Mouse (Mus musculus): ENCODE data around the gene Mrps26. TPM values are rescaled to one million over a fixed set of nuclear protein-coding genes. Genes with fewer than 3 reads are reported as not detected.
"Not testable (repeated sequence)": the region's sequence is repeated elsewhere in the genome, so short reads cannot be mapped to it uniquely, and the experiment has no call there.

Gene Mrps26
- polyA plus RNA-seq, 1 experiment: 86.9 TPM

DNA sequence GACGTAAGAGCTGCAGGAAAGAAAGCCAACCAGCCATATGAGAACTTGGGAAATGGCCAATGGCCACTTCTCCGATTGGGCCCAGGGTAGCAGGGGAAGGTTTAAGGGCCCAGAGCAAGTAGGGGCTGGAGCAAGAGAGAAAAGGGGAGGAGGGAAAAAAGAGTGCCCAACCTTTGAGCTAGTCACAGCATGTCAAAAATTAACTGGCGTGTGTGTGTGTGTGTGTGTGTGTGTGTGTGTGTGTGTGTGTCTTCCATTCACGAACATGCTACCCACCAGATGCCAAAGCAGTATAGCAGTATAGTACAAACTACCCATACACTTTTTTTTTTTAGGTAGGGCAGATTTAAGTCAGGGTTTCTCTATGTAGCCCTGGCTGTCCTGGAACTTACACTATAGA is 5.4 kb downstream of the Mrps26 start:
- TF ChIP-seq CTCF (IDR thresholded peaks at IDR 0.05; ENCODE audit: extremely low read depth, insufficient read depth, low read length): no peak
- TF ChIP-seq POLR2A (IDR thresholded peaks at IDR 0.05; ENCODE audit: extremely low read depth, insufficient read depth, low read length): no peak
- Histone ChIP-seq H3K4me1 (ENCODE audit: control insufficient read depth, insufficient read depth, low read length) (peaks cover 3% of the 10 kb centered on the region; the same call in 1 of the 2 replicates), H3K27ac (ENCODE audit: insufficient read depth, low read length) (no peak overlapping the region), H3K4me3 (ENCODE audit: insufficient read depth, low read length) (no peak overlapping the region)

DNA sequence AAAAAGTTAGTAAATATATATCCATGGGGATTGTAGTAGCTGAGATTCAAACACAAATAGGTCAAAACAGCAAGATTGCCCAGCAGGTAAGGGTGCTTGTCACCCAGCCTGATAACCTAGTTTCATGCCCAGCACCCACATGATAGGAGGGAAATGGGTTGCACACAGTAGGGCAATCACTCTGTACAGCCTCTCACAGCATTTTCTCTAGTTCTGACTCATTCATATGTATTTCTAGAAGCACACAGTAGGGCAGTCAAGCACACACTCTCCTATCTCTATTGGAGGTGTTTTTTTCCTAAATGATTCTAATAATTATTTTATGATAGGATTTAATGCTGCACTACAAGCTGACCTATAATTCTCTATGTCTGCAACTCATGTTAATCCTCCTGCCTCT is 6.4 kb downstream of the Mrps26 start:
- peaks cover 2% of the 10 kb centered on the region; the same call in 1 of the 2 replicates for H3K4me1 ChIP-seq (ENCODE audit: control insufficient read depth, insufficient read depth, low read length)
- no peak for TF ChIP-seq POLR2A (IDR thresholded peaks at IDR 0.05; ENCODE audit: extremely low read depth, insufficient read depth, low read length)
- no peak for TF ChIP-seq CTCF (IDR thresholded peaks at IDR 0.05; ENCODE audit: extremely low read depth, insufficient read depth, low read length)
- no peak overlapping the region for H3K4me3 ChIP-seq (ENCODE audit: insufficient read depth, low read length)
- H3K27ac ChIP-seq (ENCODE audit: insufficient read depth, low read length): no peak overlapping the region

DNA sequence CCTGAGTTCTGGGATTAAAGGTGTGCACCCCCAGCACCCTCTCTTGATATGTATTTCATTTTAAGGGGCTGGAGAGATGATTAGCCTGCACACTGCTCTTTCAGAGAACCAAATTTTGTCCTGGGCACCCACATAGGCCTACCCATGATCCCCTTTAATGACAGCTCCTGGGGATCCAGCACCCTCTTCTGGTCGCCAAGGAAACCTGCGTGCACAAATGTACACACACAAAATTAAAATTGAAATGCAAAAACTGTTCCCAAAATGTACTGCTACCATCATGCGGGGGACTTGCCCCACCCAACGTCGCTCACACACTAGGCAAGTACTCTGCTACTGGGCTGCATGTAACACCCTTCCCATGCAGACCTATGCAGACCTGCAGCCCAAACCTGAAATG is 11.4 kb downstream of the Mrps26 start:
- Histone ChIP-seq H3K4me1 (ENCODE audit: control insufficient read depth, insufficient read depth, low read length) (no peaks in the 10 kb centered on the region), H3K27ac (ENCODE audit: insufficient read depth, low read length) (no peak overlapping the region), H3K4me3 (ENCODE audit: insufficient read depth, low read length) (no peak overlapping the region)
- TF ChIP-seq POLR2A (IDR thresholded peaks at IDR 0.05; ENCODE audit: extremely low read depth, insufficient read depth, low read length) (no peak), CTCF (IDR thresholded peaks at IDR 0.05; ENCODE audit: extremely low read depth, insufficient read depth, low read length) (no peak)

DNA sequence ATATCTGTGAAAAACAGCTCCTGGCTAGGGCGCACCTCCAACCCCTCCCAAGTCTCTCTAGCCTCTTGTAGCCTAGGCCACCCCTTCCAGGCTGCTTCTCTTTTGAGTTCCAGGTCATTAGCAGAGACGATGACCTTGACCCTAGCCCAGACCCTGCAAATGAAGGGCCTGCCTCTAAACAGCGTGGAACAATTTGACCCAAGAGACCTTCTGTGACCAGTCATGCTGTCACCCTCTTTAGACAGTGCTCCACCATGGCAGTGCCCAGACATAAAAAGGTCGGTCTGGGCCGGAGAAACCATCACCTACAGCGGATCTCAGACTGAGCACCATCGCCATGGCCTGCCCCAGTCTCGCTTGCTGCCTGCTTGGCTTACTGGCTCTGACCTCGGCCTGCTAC is 12.3 kb downstream of the Mrps26 start, which contains the start of gene Oxt:
Oxt (plus strand) TSS at position 301 of the 400 bp plus-strand sequence.
- Histone ChIP-seq H3K27ac (ENCODE audit: insufficient read depth, low read length) (no peak within 1 kb of the TSS), H3K4me3 (ENCODE audit: insufficient read depth, low read length) (no peak within 1 kb of the TSS)
- TF ChIP-seq CTCF (IDR thresholded peaks at IDR 0.05; ENCODE audit: extremely low read depth, insufficient read depth, low read length): no peak
- no peak for TF ChIP-seq POLR2A (IDR thresholded peaks at IDR 0.05; ENCODE audit: extremely low read depth, insufficient read depth, low read length)

DNA sequence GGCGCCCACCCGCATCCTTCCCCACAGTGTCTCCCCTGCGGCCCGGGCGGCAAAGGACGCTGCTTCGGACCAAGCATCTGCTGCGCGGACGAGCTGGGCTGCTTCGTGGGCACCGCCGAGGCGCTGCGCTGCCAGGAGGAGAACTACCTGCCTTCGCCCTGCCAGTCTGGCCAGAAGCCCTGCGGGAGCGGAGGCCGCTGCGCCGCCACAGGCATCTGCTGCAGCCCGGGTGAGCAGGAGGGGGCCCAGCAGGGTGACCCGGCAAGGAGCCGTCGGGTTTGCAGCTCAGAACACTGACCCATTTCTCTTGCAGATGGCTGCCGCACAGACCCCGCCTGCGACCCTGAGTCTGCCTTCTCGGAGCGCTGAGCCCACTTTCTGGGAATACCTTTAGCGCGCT is 13.0 kb downstream of the Mrps26 start:
- not testable (repeated sequence) for H3K27ac ChIP-seq (ENCODE audit: insufficient read depth, low read length); H3K4me1 ChIP-seq (ENCODE audit: control insufficient read depth, insufficient read depth, low read length); H3K4me3 ChIP-seq (ENCODE audit: insufficient read depth, low read length)

More for the DNA sequence above, 12.3 kb downstream of the Mrps26 start, which contains the start of gene Oxt:
- H3K4me1 ChIP-seq (ENCODE audit: control insufficient read depth, insufficient read depth, low read length): no peaks in the 10 kb centered on the region

DNA sequence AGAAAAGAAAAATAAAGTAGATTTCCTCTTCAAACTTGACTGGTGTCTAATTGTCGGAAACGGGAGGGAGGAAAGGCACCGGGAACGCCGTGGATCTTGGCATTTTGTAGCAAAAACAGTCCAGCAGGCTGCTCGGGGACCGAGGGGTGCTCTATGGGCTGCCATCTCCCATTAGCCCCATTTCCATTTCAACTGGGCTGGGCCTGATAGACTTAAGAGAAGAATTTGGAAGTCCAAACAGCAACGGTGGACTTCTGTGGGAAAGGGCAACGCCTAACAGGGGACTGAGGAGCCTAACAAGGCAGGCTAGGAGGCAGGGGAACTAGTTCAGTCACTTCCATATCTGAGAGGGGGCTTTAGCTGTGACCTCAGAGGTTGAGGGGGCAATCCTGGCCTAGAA is 13.5 kb downstream of the Mrps26 start:
- no peak overlapping the region for H3K4me3 ChIP-seq (ENCODE audit: insufficient read depth, low read length)
- TF ChIP-seq CTCF (IDR thresholded peaks at IDR 0.05; ENCODE audit: extremely low read depth, insufficient read depth, low read length) (no peak), POLR2A (IDR thresholded peaks at IDR 0.05; ENCODE audit: extremely low read depth, insufficient read depth, low read length) (no peak)
- H3K4me1 ChIP-seq (ENCODE audit: control insufficient read depth, insufficient read depth, low read length): no peaks in the 10 kb centered on the region
- H3K27ac ChIP-seq (ENCODE audit: insufficient read depth, low read length): no peak overlapping the region

DNA sequence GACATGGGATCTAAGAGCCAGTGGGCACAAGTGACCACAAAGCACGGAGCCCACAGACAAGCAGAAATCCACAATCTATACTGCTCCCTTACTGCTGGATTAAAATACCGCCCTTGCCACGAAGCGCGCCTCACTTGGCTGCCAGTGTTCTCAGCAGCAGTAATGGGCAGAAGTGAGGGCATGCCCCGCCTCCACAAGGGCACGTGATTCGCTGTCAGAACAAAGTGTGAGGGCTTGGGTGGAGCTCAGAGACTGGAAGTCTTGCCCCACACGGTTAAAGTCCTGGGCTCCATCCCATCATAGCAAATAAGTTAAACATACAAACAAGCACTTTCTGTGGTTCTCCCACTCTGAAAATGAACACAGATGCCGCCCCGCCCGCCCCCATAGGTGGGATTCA is 14.1 kb downstream of the Mrps26 start:
- H3K4me1 ChIP-seq (ENCODE audit: control insufficient read depth, insufficient read depth, low read length): no peaks in the 10 kb centered on the region
- no peak for TF ChIP-seq CTCF (IDR thresholded peaks at IDR 0.05; ENCODE audit: extremely low read depth, insufficient read depth, low read length)
- no peak for TF ChIP-seq POLR2A (IDR thresholded peaks at IDR 0.05; ENCODE audit: extremely low read depth, insufficient read depth, low read length)
- no peak overlapping the region for H3K27ac ChIP-seq (ENCODE audit: insufficient read depth, low read length)
- no peak overlapping the region for H3K4me3 ChIP-seq (ENCODE audit: insufficient read depth, low read length)

DNA sequence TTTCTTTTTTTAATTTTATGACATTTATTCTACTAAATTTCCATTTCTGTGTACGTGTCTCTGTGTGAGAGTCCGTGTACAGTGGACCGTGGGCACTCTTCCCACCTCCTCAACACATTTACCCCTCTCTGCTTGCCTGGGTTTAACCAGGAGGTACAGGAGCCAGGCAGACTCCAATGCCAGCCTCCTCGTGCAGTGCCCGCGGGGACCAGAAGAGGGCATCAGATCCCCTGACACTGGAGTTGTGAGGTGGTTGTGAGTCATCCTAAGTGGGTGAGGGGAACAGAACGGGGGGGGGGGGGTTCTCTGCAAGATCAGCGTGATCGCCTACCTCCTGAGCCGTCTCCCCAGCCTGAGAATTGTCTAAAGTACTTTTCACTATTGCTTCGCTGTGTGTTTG is 14.6 kb downstream of the Mrps26 start:
- Histone ChIP-seq H3K4me1 (ENCODE audit: control insufficient read depth, insufficient read depth, low read length) (no peaks in the 10 kb centered on the region), H3K4me3 (ENCODE audit: insufficient read depth, low read length) (no peak overlapping the region), H3K27ac (ENCODE audit: insufficient read depth, low read length) (no peak overlapping the region)
- no peak for TF ChIP-seq POLR2A (IDR thresholded peaks at IDR 0.05; ENCODE audit: extremely low read depth, insufficient read depth, low read length)
- peak; percentile 61 for TF ChIP-seq CTCF (IDR thresholded peaks at IDR 0.05; ENCODE audit: extremely low read depth, insufficient read depth, low read length)

DNA sequence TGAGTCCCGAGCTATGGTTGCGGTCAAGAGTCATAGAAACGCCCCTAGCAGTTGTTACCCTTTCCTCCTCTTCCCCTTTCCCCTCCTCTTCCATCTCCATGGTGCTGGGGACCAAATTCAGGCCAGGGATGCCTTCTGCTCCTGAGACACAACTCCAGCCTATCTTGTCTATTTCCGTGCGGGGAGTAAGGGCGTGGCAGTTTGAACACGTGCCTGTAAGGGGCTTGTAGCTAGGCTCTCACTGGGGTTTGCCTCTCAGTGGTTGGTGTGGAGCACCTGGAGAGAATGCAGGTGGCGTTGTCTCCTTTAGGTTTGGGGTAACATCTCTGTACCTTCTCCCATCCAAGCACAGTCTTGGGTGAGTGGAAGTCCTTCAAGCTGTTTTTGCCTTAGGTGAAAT is 16.2 kb downstream of the Mrps26 start:
- Histone ChIP-seq H3K4me1 (ENCODE audit: control insufficient read depth, insufficient read depth, low read length) (no peaks in the 10 kb centered on the region), H3K27ac (ENCODE audit: insufficient read depth, low read length) (no peak overlapping the region), H3K4me3 (ENCODE audit: insufficient read depth, low read length) (no peak overlapping the region)
- no peak for TF ChIP-seq POLR2A (IDR thresholded peaks at IDR 0.05; ENCODE audit: extremely low read depth, insufficient read depth, low read length)
- TF ChIP-seq CTCF (IDR thresholded peaks at IDR 0.05; ENCODE audit: extremely low read depth, insufficient read depth, low read length): no peak

DNA sequence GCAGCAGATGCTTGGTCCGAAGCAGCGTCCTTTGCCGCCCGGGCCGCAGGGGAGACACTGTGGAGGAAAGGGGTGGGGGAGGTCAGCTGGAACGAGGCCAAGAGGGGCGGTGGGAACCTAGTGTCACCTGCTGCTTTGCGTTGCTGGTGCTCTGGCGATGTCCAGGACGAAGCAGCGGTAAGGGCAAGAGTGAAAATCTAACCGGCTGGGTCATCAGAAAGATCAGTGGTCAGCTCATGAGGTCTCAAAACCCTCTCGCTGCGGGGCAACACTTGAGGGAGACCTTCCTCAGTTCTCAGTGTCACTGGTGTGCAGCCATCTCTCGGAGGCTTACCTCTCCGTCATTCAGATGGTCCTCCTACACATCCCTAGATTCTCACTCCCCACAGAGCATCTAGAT is 17.7 kb downstream of the Mrps26 start:
- no peak for TF ChIP-seq CTCF (IDR thresholded peaks at IDR 0.05; ENCODE audit: extremely low read depth, insufficient read depth, low read length)
- no peak for TF ChIP-seq POLR2A (IDR thresholded peaks at IDR 0.05; ENCODE audit: extremely low read depth, insufficient read depth, low read length)
- H3K4me3 ChIP-seq (ENCODE audit: insufficient read depth, low read length): no peak overlapping the region
- H3K27ac ChIP-seq (ENCODE audit: insufficient read depth, low read length): no peak overlapping the region
- no peaks in the 10 kb centered on the region for H3K4me1 ChIP-seq (ENCODE audit: control insufficient read depth, insufficient read depth, low read length)

DNA sequence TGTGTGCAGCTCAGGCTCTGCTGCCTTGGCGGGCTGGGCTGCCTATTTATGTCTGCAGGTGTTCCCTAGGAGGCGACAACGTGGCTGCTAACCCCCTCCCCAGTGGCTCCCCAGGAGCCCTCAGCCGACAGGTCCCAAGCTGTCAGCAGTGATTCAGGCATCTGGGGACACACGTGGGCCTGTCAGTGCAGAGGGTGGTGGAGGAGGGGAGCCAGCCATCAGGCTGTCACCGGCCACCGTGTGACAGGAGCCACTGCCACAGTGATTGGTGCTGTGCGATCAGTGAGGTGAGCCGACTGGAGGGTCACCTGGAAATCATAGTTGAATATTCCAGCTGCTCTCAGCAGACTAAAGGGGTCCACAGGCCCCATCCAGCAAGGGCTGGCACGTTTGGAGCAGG is 19.0 kb downstream of the Mrps26 start, which contains the start of gene Avp:
Avp (minus strand) TSS at position 3 of the 400 bp plus-strand sequence.
- no peaks in the 10 kb centered on the region for H3K4me1 ChIP-seq (ENCODE audit: control insufficient read depth, insufficient read depth, low read length)
- TF ChIP-seq CTCF (IDR thresholded peaks at IDR 0.05; ENCODE audit: extremely low read depth, insufficient read depth, low read length) (no peak), POLR2A (IDR thresholded peaks at IDR 0.05; ENCODE audit: extremely low read depth, insufficient read depth, low read length) (no peak)
- H3K27ac ChIP-seq (ENCODE audit: insufficient read depth, low read length): no peak within 1 kb of the TSS
- no peak within 1 kb of the TSS for H3K4me3 ChIP-seq (ENCODE audit: insufficient read depth, low read length)
